Mouse (Mus musculus) hindbrain, embryonic 10.5 days (tissue): ENCODE data around the gene Dnah8. TPM values are rescaled to one million over a fixed set of nuclear protein-coding genes. Genes with fewer than 3 reads are reported as not detected.
"Not testable (repeated sequence)": the region's sequence is repeated elsewhere in the genome, so short reads cannot be mapped to it uniquely, and the experiment has no call there.

Experiments
- DNase-seq: peaks from one replicate; pipeline ENCODE4 v3.0.0-alpha.2; 2017; ENCODE audit warnings: low spot score
- H3K27ac ChIP-seq: fragments of 300-500 bp; sonication (generic); 2 replicates; pipeline ENCODE4 v1.5.1; 2016; ENCODE audit warnings: mild to moderate bottlenecking, moderate library complexity
- H3K27me3 ChIP-seq: fragments of 300-500 bp; sonication (generic); 2 replicates; pipeline ENCODE4 v1.6.1; 2016; ENCODE audit warnings: mild to moderate bottlenecking; ENCODE audit not compliant: poor library complexity, insufficient read depth, severe bottlenecking
- H3K36me3 ChIP-seq: fragments of 300-500 bp; sonication (generic); 2 replicates; pipeline ENCODE4 v1.6.1; 2016; ENCODE audit warnings: mild to moderate bottlenecking, moderate library complexity
- H3K4me1 ChIP-seq: fragments of 300-500 bp; sonication (generic); replicated peaks from 2 replicates; pipeline ENCODE4 v1.6.1; 2016; ENCODE audit warnings: mild to moderate bottlenecking
- H3K4me3 ChIP-seq: fragments of 300-500 bp; sonication (generic); 2 replicates; pipeline ENCODE4 v1.5.1; 2016; ENCODE audit warnings: mild to moderate bottlenecking, moderate library complexity
- H3K9me3 ChIP-seq: fragments of 300-500 bp; sonication (generic); 2 replicates; pipeline ENCODE4 v1.6.1; 2016; ENCODE audit warnings: mild to moderate bottlenecking, moderate library complexity
- WGBS: fragments of 180-500 bp; shearing (Covaris S2); methylation state at CpG from one replicate; pipeline ENCODE4 v1.1.7; 2016; 5-methylcytosine and 5-hydroxymethylcytosine counted together
- polyA plus RNA-seq: library from polyadenylated mRNA; unstranded; fragments of >200 nt; fragmentation: Nextera tagmentation; extraction: Ambion mirVana; gene quantifications from 2 replicates; pipeline ENCODE4 v1.2.1, GENCODE M21; 2016

The Dnah8 gene
- polyA plus RNA-seq, 1 experiment from 2014 or later, result 1.0 TPM

- Histone ChIP-seq H3K9me3 (no peaks in the 10 kb centered on the region), H3K36me3 (no peaks in the 10 kb centered on the region; the same call in 1 of the 2 replicates), H3K4me3 (peak overlapping the region; percentile 61), H3K27me3 (no peaks in the 10 kb centered on the region), H3K27ac (peak overlapping the region; percentile 94), H3K4me1 (peaks cover 41% of the 10 kb centered on the region)
- WGBS, result 28% methylated on average over 18 of the region's 18 CpGs
- no peak for DNase-seq
Measured at GRCm38 (mm10) chr17:30611221-30612074, 12.7 kb upstream of the Dnah8 start.

GRCm38 (mm10) chr17:30612075-30612859, 11.9 kb upstream of the Dnah8 start:
- peak; percentile 98 for DNase-seq
- Histone ChIP-seq H3K36me3 (no peaks in the 10 kb centered on the region; the same call in 1 of the 2 replicates), H3K4me1 (peaks cover 39% of the 10 kb centered on the region), H3K27me3 (no peaks in the 10 kb centered on the region), H3K9me3 (no peaks in the 10 kb centered on the region), H3K4me3 (peak overlapping the region; percentile 61), H3K27ac (peak overlapping the region; percentile 94)
- under 1% methylated on average over 34 of the region's 34 CpGs for WGBS

- H3K27me3 ChIP-seq, result no peaks in the 10 kb centered on the region
- no peak overlapping the region for H3K27ac ChIP-seq
- H3K9me3 ChIP-seq, result no peaks in the 10 kb centered on the region
- H3K4me3 ChIP-seq, result no peak overlapping the region
- DNase-seq, result no peak
- no peaks in the 10 kb centered on the region; the same call in 1 of the 2 replicates for H3K36me3 ChIP-seq
- H3K4me1 ChIP-seq, result peaks cover 28% of the 10 kb centered on the region
Measured at GRCm38 (mm10) chr17:30613350-30613749, 10.8 kb upstream of the Dnah8 start.

GRCm38 (mm10) chr17:30616203-30616602, 8.0 kb upstream of the Dnah8 start:
- Histone ChIP-seq H3K4me3 (no peak overlapping the region), H3K9me3 (no peaks in the 10 kb centered on the region), H3K27me3 (no peaks in the 10 kb centered on the region), H3K4me1 (peaks cover 10% of the 10 kb centered on the region), H3K36me3 (no peaks in the 10 kb centered on the region), H3K27ac (no peak overlapping the region)
- no peak for DNase-seq
- WGBS, result 88% methylated on average over 5 of the region's 5 CpGs

- H3K4me3 ChIP-seq, result no peak overlapping the region
- 87% methylated on average over 3 of the region's 3 CpGs for WGBS
- H3K9me3 ChIP-seq, result no peaks in the 10 kb centered on the region
- H3K27ac ChIP-seq, result no peak overlapping the region
- no peak for DNase-seq
- no peaks in the 10 kb centered on the region for H3K4me1 ChIP-seq
- H3K27me3 ChIP-seq, result no peaks in the 10 kb centered on the region
- no peaks in the 10 kb centered on the region for H3K36me3 ChIP-seq
Measured at GRCm38 (mm10) chr17:30618136-30618891, 5.8 kb upstream of the Dnah8 start.

GRCm38 (mm10) chr17:30619153-30619552, 5.0 kb upstream of the Dnah8 start:
- Histone ChIP-seq H3K4me1 (no peaks in the 10 kb centered on the region), H3K27me3 (no peaks in the 10 kb centered on the region), H3K4me3 (no peak overlapping the region), H3K27ac (no peak overlapping the region), H3K36me3 (no peaks in the 10 kb centered on the region), H3K9me3 (no peaks in the 10 kb centered on the region)
- WGBS, result 67% methylated on average over 2 of the region's 2 CpGs
- no peak for DNase-seq

- Histone ChIP-seq H3K36me3 (no peaks in the 10 kb centered on the region), H3K4me1 (no peaks in the 10 kb centered on the region), H3K27ac (no peak overlapping the region), H3K9me3 (no peaks in the 10 kb centered on the region), H3K4me3 (no peak overlapping the region), H3K27me3 (no peaks in the 10 kb centered on the region)
- DNase-seq, result no peak
- WGBS, result 80% methylated on average over 2 of the region's 2 CpGs
Measured at GRCm38 (mm10) chr17:30620548-30620947, 3.6 kb upstream of the Dnah8 start.

GRCm38 (mm10) chr17:30621450-30621849, 2.7 kb upstream of the Dnah8 start:
- H3K27ac ChIP-seq, result no peak overlapping the region
- no peaks in the 10 kb centered on the region for H3K36me3 ChIP-seq
- no peak for DNase-seq
- H3K27me3 ChIP-seq, result no peaks in the 10 kb centered on the region
- no peaks in the 10 kb centered on the region for H3K9me3 ChIP-seq
- no peaks in the 10 kb centered on the region for H3K4me1 ChIP-seq
- 72% methylated on average over 4 of the region's 4 CpGs for WGBS
- H3K4me3 ChIP-seq, result no peak overlapping the region

GRCm38 (mm10) chr17:30623200-30623599, 954 bp upstream of the Dnah8 start:
- no peaks in the 10 kb centered on the region for H3K36me3 ChIP-seq
- no peak for DNase-seq
- H3K4me1 ChIP-seq, result no peaks in the 10 kb centered on the region
- H3K4me3 ChIP-seq, result no peak overlapping the region
- no peaks in the 10 kb centered on the region for H3K27me3 ChIP-seq
- no peaks in the 10 kb centered on the region for H3K9me3 ChIP-seq
- H3K27ac ChIP-seq, result no peak overlapping the region
- WGBS, result 87% methylated on average over 3 of the region's 3 CpGs

GRCm38 (mm10) chr17:30626719-30627118, 2.6 kb downstream of the Dnah8 start, which contains the start of gene Glo1:
Gene Glo1, minus strand, starts transcription at chr17:30626871.
- H3K27me3 ChIP-seq, DNase-seq, H3K36me3 ChIP-seq, H3K4me1 ChIP-seq, H3K27ac ChIP-seq, H3K4me3 ChIP-seq, H3K9me3 ChIP-seq: not testable (repeated sequence)
- WGBS, result no CpG with 5 or more reads among the region's 20 CpGs

- DNase-seq, result peak; percentile 67
- Histone ChIP-seq H3K27me3 (no peaks in the 10 kb centered on the region), H3K36me3 (no peaks in the 10 kb centered on the region), H3K9me3 (no peaks in the 10 kb centered on the region), H3K4me3 (peak overlapping the region; percentile 38), H3K27ac (0 out of 2 replicates have a peak overlapping the region, but pooled peaks have one; percentile 18), H3K4me1 (peaks cover 17% of the 10 kb centered on the region)
- WGBS, result 21% methylated on average over 17 of the region's 17 CpGs
Measured at GRCm38 (mm10) chr17:30635367-30635766, 11.2 kb downstream of the Dnah8 start.

GRCm38 (mm10) chr17:30637714-30638113, 13.6 kb downstream of the Dnah8 start:
- no peaks in the 10 kb centered on the region for H3K9me3 ChIP-seq
- no peak overlapping the region for H3K27ac ChIP-seq
- no peak overlapping the region for H3K4me3 ChIP-seq
- no peak for DNase-seq
- WGBS, result 61% methylated on average over 1 of the region's 1 CpGs
- H3K4me1 ChIP-seq, result peaks cover 17% of the 10 kb centered on the region
- H3K27me3 ChIP-seq, result no peaks in the 10 kb centered on the region
- H3K36me3 ChIP-seq, result no peaks in the 10 kb centered on the region
